Mouse (Mus musculus) heart, embryonic 14.5 days (tissue): ENCODE measurements around the gene Cpsf4l. TPM values are rescaled to one million over a fixed set of nuclear protein-coding genes. Genes with fewer than 3 reads are reported as not detected.

Experiments
- ATAC-seq: fragments of 200-750 bp; cut with Nextera tagmentation; 2 replicates; pipeline ENCODE4 v1.8.0; 2017; ENCODE audit warnings: low read depth, moderate TSS enrichment; ENCODE audit not compliant: insufficient number of reproducible peaks, insufficient read depth, low FRiP score
- H3K27ac ChIP-seq, 2 experiments: fragments of 200-500 bp in 1 of 2; fragments of 300-500 bp in 1 of 2; sonication (generic) in 1 of 2; replicated peaks in 1 of 2; 2 replicates each; pipeline ENCODE4 v1.5.1; 2012 to 2014; ENCODE audit warnings: low read depth in 2 of 2, low read length in 2 of 2, control low read depth in 1 of 2, mild to moderate bottlenecking in 1 of 2, mixed read lengths in 1 of 2; ENCODE audit not compliant: control insufficient read depth in 1 of 2, insufficient read depth in 1 of 2
- H3K27me3 ChIP-seq: fragments of 300-500 bp; sonication (generic); 2 replicates; pipeline ENCODE4 v1.6.1; 2014; ENCODE audit warnings: mild to moderate bottlenecking, low read length, control low read depth; ENCODE audit not compliant: control insufficient read depth, insufficient read depth
- H3K36me3 ChIP-seq: fragments of 300-500 bp; sonication (generic); 2 replicates; pipeline ENCODE4 v1.6.1; 2014; ENCODE audit warnings: mild to moderate bottlenecking, control low read depth, low read length, mixed read lengths; ENCODE audit not compliant: control insufficient read depth, insufficient read depth
- H3K4me1 ChIP-seq, 2 experiments: fragments of 200-500 bp in 1 of 2; fragments of 300-500 bp in 1 of 2; sonication (generic) in 1 of 2; 2 replicates each; pipeline ENCODE4 v1.6.1; 2012 to 2014; ENCODE audit warnings: low read length in 2 of 2, control low read depth in 1 of 2, mixed read lengths in 1 of 2; ENCODE audit not compliant: control insufficient read depth in 2 of 2, insufficient read depth in 2 of 2
- H3K4me2 ChIP-seq: fragments of 300-500 bp; sonication (generic); 2 replicates; pipeline ENCODE4 v1.6.1; 2014; ENCODE audit warnings: mild to moderate bottlenecking, low read length
- H3K4me3 ChIP-seq, 2 experiments: fragments of 200-500 bp in 1 of 2; fragments of 300-500 bp in 1 of 2; sonication (generic) in 1 of 2; 2 replicates each; pipeline ENCODE4 v1.5.1; 2012 to 2014; ENCODE audit warnings: low read length in 2 of 2, mild to moderate bottlenecking in 2 of 2, control low read depth in 1 of 2, low read depth in 1 of 2, moderate library complexity in 1 of 2; ENCODE audit not compliant: control insufficient read depth in 1 of 2, insufficient read depth in 1 of 2
- H3K9ac ChIP-seq: fragments of 300-500 bp; sonication (generic); 2 replicates; pipeline ENCODE4 v1.6.1; 2014; ENCODE audit warnings: mild to moderate bottlenecking, low read length
- H3K9me3 ChIP-seq: fragments of 300-500 bp; sonication (generic); 2 replicates; pipeline ENCODE4 v1.6.1; 2016; ENCODE audit warnings: low read length, control low read depth; ENCODE audit not compliant: control insufficient read depth
- WGBS: fragments of 180-500 bp; shearing (Covaris S2); extraction: QIAGEN DNeasy Blood & Tissue Kit; methylation state at CpG from one replicate; pipeline ENCODE4 v1.1.7; 2014; 5-methylcytosine and 5-hydroxymethylcytosine counted together
- polyA plus RNA-seq: library from polyadenylated mRNA; unstranded; fragments of >200 nt; fragmentation: Nextera tagmentation; extraction: Ambion mirVana; gene quantifications from 2 replicates; pipeline ENCODE4 v1.2.1, GENCODE M21; 2014

The Cpsf4l gene
- polyA plus RNA-seq, 1 experiment from 2014 or later = 0.19 TPM

- H3K4me3 ChIP-seq = no peak overlapping the region
- peaks cover 7 to 11% of the 10 kb centered on the region in 2 experiments for H3K4me1 ChIP-seq
- H3K27me3 ChIP-seq = no peaks in the 10 kb centered on the region
- no peak overlapping the region for H3K9ac ChIP-seq
- H3K4me2 ChIP-seq = no peak overlapping the region
- H3K36me3 ChIP-seq = peaks cover 36% of the 10 kb centered on the region
- no peak overlapping the region for H3K27ac ChIP-seq
- H3K9me3 ChIP-seq = no peaks in the 10 kb centered on the region
- ATAC-seq = no peak
- WGBS = 83% methylated on average over 4 of the region's 4 CpGs
Observed at GRCm38 (mm10) chr11:113725235-113726048, 15.6 kb upstream of the Cpsf4l start.

- H3K9ac ChIP-seq = no peak overlapping the region
Observed at GRCm38 (mm10) chr11:113722405-113723090, 12.7 kb upstream of the Cpsf4l start.

DNA sequence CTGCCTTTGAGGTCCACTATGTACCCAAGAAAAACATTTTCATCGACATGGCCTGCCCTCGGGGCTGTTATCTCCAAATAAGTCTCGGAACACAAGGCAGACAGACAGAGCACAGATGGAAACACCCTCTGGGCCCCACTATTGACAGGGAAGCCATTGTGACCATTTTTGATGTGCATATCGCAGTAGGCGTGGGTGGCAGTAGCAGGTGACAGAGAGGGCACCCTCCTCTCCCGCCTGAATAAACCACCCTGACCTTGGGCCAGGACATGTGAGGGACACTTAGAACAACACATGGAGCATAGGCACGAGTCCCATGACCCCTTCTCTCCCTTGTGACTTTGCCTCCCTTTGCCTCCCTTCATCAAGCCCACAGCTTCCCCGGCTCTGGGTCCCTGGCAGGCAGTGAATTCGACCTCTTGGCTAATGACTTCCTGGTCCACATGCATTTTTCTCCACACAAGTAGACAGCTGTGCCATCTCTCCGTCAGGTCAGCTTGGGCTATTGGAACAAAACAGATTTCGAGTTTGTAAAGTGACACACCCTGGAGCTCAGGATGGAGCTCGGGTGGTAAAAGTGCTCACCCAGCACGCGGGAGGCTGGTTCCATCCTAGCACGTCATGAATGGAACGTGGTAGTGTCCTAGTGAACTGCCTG lies 8.1 kb upstream of the Cpsf4l start:
- no peak for ATAC-seq
- Histone ChIP-seq H3K4me1 (peaks cover 6% of the 10 kb centered on the region in 2 experiments), H3K9ac (no peak overlapping the region), H3K27ac (no peak overlapping the region), H3K4me3 (no peak overlapping the region), H3K9me3 (no peaks in the 10 kb centered on the region), H3K4me2 (no peak overlapping the region), H3K36me3 (no peaks in the 10 kb centered on the region), H3K27me3 (no peaks in the 10 kb centered on the region)
- 62% methylated on average over 16 of the region's 16 CpGs for WGBS

More at GRCm38 (mm10) chr11:113722405-113723090, 12.7 kb upstream of the Cpsf4l start:
- Histone ChIP-seq H3K36me3 (peaks cover 17% of the 10 kb centered on the region), H3K4me3 (no peak overlapping the region), H3K9me3 (no peaks in the 10 kb centered on the region), H3K4me1 (peaks cover 7 to 11% of the 10 kb centered on the region in 2 experiments), H3K4me2 (no peak overlapping the region), H3K27ac (no peak overlapping the region), H3K27me3 (no peaks in the 10 kb centered on the region)
- ATAC-seq = no peak
- 52% methylated on average over 14 of the region's 14 CpGs for WGBS

DNA sequence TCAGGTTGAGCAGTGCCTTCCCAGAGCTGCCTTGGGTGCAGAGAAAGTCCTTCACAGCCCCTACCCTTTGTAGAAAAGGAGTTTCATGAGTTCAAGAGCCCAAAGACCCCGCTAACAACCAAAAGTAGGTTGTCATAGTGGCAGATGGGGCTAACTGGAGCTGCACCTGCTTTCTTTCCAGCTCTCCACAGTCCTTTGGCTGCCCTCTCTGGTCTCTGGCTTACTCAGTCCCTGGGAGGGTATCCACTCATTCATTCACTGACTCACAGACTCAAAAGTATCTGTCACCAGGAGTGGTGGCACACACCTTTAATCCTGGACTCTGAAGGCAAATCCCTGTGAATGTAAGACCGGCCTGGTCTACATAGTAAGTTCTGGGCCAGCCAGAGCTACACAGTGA lies 6.3 kb upstream of the Cpsf4l start:
- ATAC-seq = no peak
- H3K4me2 ChIP-seq = no peak overlapping the region
- H3K9me3 ChIP-seq = no peaks in the 10 kb centered on the region
- H3K36me3 ChIP-seq = no peaks in the 10 kb centered on the region
- no peaks in the 10 kb centered on the region; a peak in 1 of 4 replicates for H3K4me1 ChIP-seq
- no peak overlapping the region for H3K9ac ChIP-seq
- 84% methylated on average over 2 of the region's 2 CpGs for WGBS
- H3K27ac ChIP-seq = no peak overlapping the region
- H3K27me3 ChIP-seq = no peaks in the 10 kb centered on the region
- H3K4me3 ChIP-seq = no peak overlapping the region

- Histone ChIP-seq H3K9ac (no peak overlapping the region), H3K27me3 (no peaks in the 10 kb centered on the region), H3K36me3 (no peaks in the 10 kb centered on the region), H3K4me3 (no peak overlapping the region), H3K9me3 (no peaks in the 10 kb centered on the region), H3K4me1 (peaks cover 4 to 6% of the 10 kb centered on the region in 2 experiments; a peak in 3 of 4 replicates), H3K4me2 (no peak overlapping the region), H3K27ac (no peak overlapping the region)
- 69% methylated on average over 7 of the region's 7 CpGs for WGBS
- peak; percentile 52; the same call in 1 of the 2 replicates for ATAC-seq
Observed at GRCm38 (mm10) chr11:113715078-113715674, 5.4 kb upstream of the Cpsf4l start.

DNA sequence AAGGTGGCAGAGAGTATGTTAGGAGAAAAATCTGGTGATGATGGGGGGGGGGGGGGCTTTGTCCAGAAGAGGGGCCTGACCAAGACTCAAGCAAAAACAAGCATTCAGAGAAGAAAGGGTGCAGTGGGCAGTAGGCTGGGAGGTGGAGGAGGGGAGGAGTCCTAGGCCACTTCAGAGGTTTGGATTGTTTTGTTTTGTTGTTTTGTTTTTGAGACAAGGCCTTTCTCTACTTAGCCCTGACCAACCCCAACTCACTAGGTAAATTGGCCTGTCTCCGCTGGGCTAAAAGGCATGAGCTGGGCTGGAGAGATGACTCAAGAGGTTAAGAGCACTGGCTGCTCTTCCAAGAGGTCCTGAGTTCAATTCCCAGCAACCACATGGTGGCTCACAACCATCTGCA lies 1.2 kb upstream of the Cpsf4l start:
- Histone ChIP-seq H3K27me3 (no peaks in the 10 kb centered on the region), H3K9ac (no peak overlapping the region), H3K4me3 (no peak overlapping the region), H3K4me1 (peaks cover 10 to 18% of the 10 kb centered on the region in 2 experiments; a peak in 3 of 4 replicates), H3K36me3 (no peaks in the 10 kb centered on the region; the same call in 1 of the 2 replicates), H3K27ac (no peak overlapping the region), H3K4me2 (no peak overlapping the region), H3K9me3 (no peaks in the 10 kb centered on the region)
- no peak for ATAC-seq
- 59% methylated on average over 1 of the region's 1 CpGs for WGBS

DNA sequence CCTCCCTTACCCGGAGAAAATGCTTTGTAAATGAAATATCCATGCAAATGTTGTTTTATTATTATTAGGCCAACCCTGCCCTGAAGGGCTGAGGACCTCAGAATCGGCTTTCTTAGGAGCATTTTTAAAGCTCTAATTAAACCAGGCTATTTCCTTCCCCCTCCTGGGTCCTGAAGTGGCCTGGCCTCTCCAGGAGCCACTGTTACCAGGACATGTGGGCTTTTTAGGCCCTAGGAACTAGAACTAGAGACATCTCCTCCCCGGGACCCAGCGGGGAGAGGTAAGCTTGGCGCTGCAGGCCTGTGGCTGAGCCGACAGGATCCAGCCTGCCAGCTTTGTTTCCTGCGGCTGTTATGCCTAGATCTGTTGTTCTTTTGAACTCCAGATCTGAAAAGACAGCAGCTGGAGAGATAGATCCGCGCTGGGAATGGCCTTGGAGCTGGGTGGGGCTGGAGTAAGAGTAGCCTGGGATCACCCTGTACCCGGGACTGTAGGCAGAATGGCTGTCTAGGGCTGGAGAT lies 500 bp upstream of the Cpsf4l start:
- Histone ChIP-seq H3K9me3 (no peaks in the 10 kb centered on the region), H3K9ac (no peak overlapping the region), H3K4me1 (peaks cover 10 to 18% of the 10 kb centered on the region in 2 experiments; a peak in 3 of 4 replicates), H3K27me3 (no peaks in the 10 kb centered on the region), H3K27ac (no peak overlapping the region), H3K4me3 (no peak overlapping the region), H3K36me3 (no peaks in the 10 kb centered on the region; the same call in 1 of the 2 replicates), H3K4me2 (no peak overlapping the region)
- no peak for ATAC-seq
- 18% methylated on average over 10 of the region's 10 CpGs for WGBS
